Mouse (Mus musculus) heart, postnatal 0 days (tissue): Measurements from ENCODE around the gene Ptcra. TPM values are rescaled to one million over a fixed set of nuclear protein-coding genes. Genes with fewer than 3 reads are reported as not detected.
A peak's percentile ranks its signal among the peaks of the same experiment; 100 is the strongest.

ENCODE experiments used
- ATAC-seq: fragments of 200-750 bp; cut with Nextera tagmentation; 2 replicates; pipeline ENCODE4 v1.8.0; 2017; ENCODE audit warnings: low read depth, moderate number of reproducible peaks, moderate library complexity; ENCODE audit not compliant: insufficient read depth
- DNase-seq: peaks from one replicate; pipeline ENCODE4 v3.0.0-alpha.2; 2016; ENCODE audit warnings: low spot score
- H3K27ac ChIP-seq: fragments of 300-500 bp; sonication (generic); 2 replicates; pipeline ENCODE4 v1.5.1; 2014; ENCODE audit warnings: low read depth, mild to moderate bottlenecking
- H3K27me3 ChIP-seq: fragments of 300-500 bp; sonication (generic); 2 replicates; pipeline ENCODE4 v1.6.1; 2014; ENCODE audit warnings: low read length, mixed read lengths; ENCODE audit not compliant: control insufficient read depth, insufficient read depth
- H3K36me3 ChIP-seq: fragments of 300-500 bp; sonication (generic); replicated peaks from 2 replicates; pipeline ENCODE4 v1.6.1; 2014; ENCODE audit warnings: low read length, mixed read lengths; ENCODE audit not compliant: control insufficient read depth, insufficient read depth
- H3K4me1 ChIP-seq: fragments of 300-500 bp; sonication (generic); 2 replicates; pipeline ENCODE4 v1.6.1; 2014; ENCODE audit warnings: antibody characterized with exemption; ENCODE audit not compliant: control insufficient read depth, insufficient read depth
- H3K4me2 ChIP-seq: fragments of 300-500 bp; sonication (generic); 2 replicates; pipeline ENCODE4 v1.6.1; 2014; ENCODE audit warnings: low read depth, mild to moderate bottlenecking, low read length, moderate library complexity
- H3K4me3 ChIP-seq: fragments of 300-500 bp; sonication (generic); 2 replicates; pipeline ENCODE4 v1.5.1; 2014; ENCODE audit warnings: low read depth, low read length
- H3K9ac ChIP-seq: fragments of 300-500 bp; sonication (generic); replicated peaks from 2 replicates; pipeline ENCODE4 v1.6.1; 2014; ENCODE audit warnings: low read depth, low read length, mixed read lengths
- H3K9me3 ChIP-seq: fragments of 300-500 bp; sonication (generic); replicated peaks from 2 replicates; pipeline ENCODE4 v1.6.1; 2016; ENCODE audit warnings: low read length; ENCODE audit not compliant: control insufficient read depth
- CTCF ChIP-seq: IDR thresholded peaks from 2 replicates; pipeline ENCODE4 v1.5.1; 2016; ENCODE audit warnings: antibody characterized with exemption, control low read depth, low read depth
- EP300 ChIP-seq: IDR thresholded peaks from 2 replicates; pipeline ENCODE4 v1.6.1; 2016; ENCODE audit warnings: antibody characterized with exemption, low read depth
- WGBS: fragments of 180-500 bp; shearing (Covaris S2); extraction: QIAGEN DNeasy Blood & Tissue Kit; methylation state at CpG from one replicate; pipeline ENCODE4 v1.1.7; 2014; 5-methylcytosine and 5-hydroxymethylcytosine counted together
- polyA plus RNA-seq: library from polyadenylated mRNA; unstranded; fragments of >200 nt; fragmentation: Nextera tagmentation; extraction: Ambion mirVana; gene quantifications from 2 replicates; pipeline ENCODE4 v1.2.1, GENCODE M21; 2015
- total RNA-seq: library from RNA; depleted of rRNA; stranded (reverse); fragments of >200 nt; gene quantifications from 2 replicates; pipeline ENCODE4 v1.2.3, GENCODE M21; 2014; ENCODE audit warnings: low replicate concordance

Ptcra gene
- total and polyA plus RNA-seq, 2 experiments from 2014 or later = not detected

- Histone ChIP-seq H3K4me3 (no peak overlapping the region), H3K9ac (no peak overlapping the region), H3K4me1 (0 out of 2 replicates have a peak, but pooled peaks cover 7% of the 10 kb centered on the region), H3K27me3 (no peaks in the 10 kb centered on the region), H3K27ac (no peak overlapping the region), H3K4me2 (no peak overlapping the region), H3K36me3 (peaks cover 28% of the 10 kb centered on the region), H3K9me3 (no peaks in the 10 kb centered on the region)
- TF ChIP-seq EP300 = no peak
- TF ChIP-seq CTCF = no peak
- WGBS = 75% methylated on average over 8 of the region's 8 CpGs
- ATAC-seq = no peak
- no peak for DNase-seq
Measured at GRCm38 (mm10) chr17:46747234-46747633, 16.3 kb downstream of the Ptcra start.

- Histone ChIP-seq H3K27ac (no peak overlapping the region), H3K9me3 (no peaks in the 10 kb centered on the region), H3K9ac (no peak overlapping the region), H3K27me3 (no peaks in the 10 kb centered on the region), H3K4me2 (no peak overlapping the region), H3K4me3 (no peak overlapping the region), H3K4me1 (no peaks in the 10 kb centered on the region), H3K36me3 (peaks cover 28% of the 10 kb centered on the region)
- WGBS = 75% methylated on average over 2 of the region's 2 CpGs
- ATAC-seq (no peak), DNase-seq (no peak)
- TF ChIP-seq CTCF (no peak), EP300 (no peak)
Measured at GRCm38 (mm10) chr17:46745506-46745905, 18.0 kb downstream of the Ptcra start.

- Histone ChIP-seq H3K4me1 (no peaks in the 10 kb centered on the region), H3K36me3 (peaks cover 28% of the 10 kb centered on the region), H3K9me3 (no peaks in the 10 kb centered on the region), H3K27me3 (no peaks in the 10 kb centered on the region), H3K9ac (no peak overlapping the region), H3K27ac (no peak overlapping the region), H3K4me2 (no peak overlapping the region), H3K4me3 (no peak overlapping the region)
- no peak for TF ChIP-seq EP300
- no peak for TF ChIP-seq CTCF
- no peak for DNase-seq
- no peak for ATAC-seq
- 82% methylated on average over 9 of the region's 9 CpGs for WGBS
Measured at GRCm38 (mm10) chr17:46742986-46743385, 20.5 kb downstream of the Ptcra start.

- ATAC-seq = no peak
- H3K4me3 ChIP-seq = no peak overlapping the region
- H3K9ac ChIP-seq = no peak overlapping the region
- no peak for TF ChIP-seq EP300
- TF ChIP-seq CTCF = no peak
- no peak overlapping the region for H3K27ac ChIP-seq
- H3K27me3 ChIP-seq = no peaks in the 10 kb centered on the region
- DNase-seq = no peak
- no peaks in the 10 kb centered on the region for H3K4me1 ChIP-seq
- H3K9me3 ChIP-seq = no peaks in the 10 kb centered on the region
- peaks cover 26% of the 10 kb centered on the region for H3K36me3 ChIP-seq
- H3K4me2 ChIP-seq = no peak overlapping the region
- WGBS = 92% methylated on average over 6 of the region's 6 CpGs
Measured at GRCm38 (mm10) chr17:46741305-46741704, 22.2 kb downstream of the Ptcra start.

- TF ChIP-seq EP300 (no peak), CTCF (peak; percentile 30)
- no peaks in the 10 kb centered on the region for H3K27me3 ChIP-seq
- H3K4me2 ChIP-seq = no peak overlapping the region
- H3K4me1 ChIP-seq = no peaks in the 10 kb centered on the region
- H3K4me3 ChIP-seq = no peak overlapping the region
- DNase-seq = no peak
- no peaks in the 10 kb centered on the region for H3K9me3 ChIP-seq
- ATAC-seq = no peak
- no peak overlapping the region for H3K27ac ChIP-seq
- H3K9ac ChIP-seq = no peak overlapping the region
- WGBS = 60% methylated on average over 9 of the region's 10 CpGs
- H3K36me3 ChIP-seq = 0 out of 2 replicates have a peak, but pooled peaks cover 6% of the 10 kb centered on the region
Measured at GRCm38 (mm10) chr17:46736160-46736559, 27.4 kb downstream of the Ptcra start.

- TF ChIP-seq EP300 = no peak
- no peak for TF ChIP-seq CTCF
- Histone ChIP-seq H3K36me3 (0 out of 2 replicates have a peak, but pooled peaks cover 6% of the 10 kb centered on the region), H3K9me3 (no peaks in the 10 kb centered on the region), H3K4me1 (no peaks in the 10 kb centered on the region), H3K4me3 (no peak overlapping the region), H3K4me2 (no peak overlapping the region), H3K9ac (no peak overlapping the region), H3K27me3 (no peaks in the 10 kb centered on the region), H3K27ac (no peak overlapping the region)
- ATAC-seq (no peak), DNase-seq (no peak)
- 79% methylated on average over 7 of the region's 7 CpGs for WGBS
Measured at GRCm38 (mm10) chr17:46735287-46735686, 28.2 kb downstream of the Ptcra start.
